Mouse (Mus musculus): ENCODE measurements around the gene Alg9.
A peak's percentile ranks its signal among the peaks of the same experiment; 100 is the strongest.
"Not testable (repeated sequence)": the region's sequence is repeated elsewhere in the genome, so short reads cannot be mapped to it uniquely, and the experiment has no call there.

Gene Alg9

DNA sequence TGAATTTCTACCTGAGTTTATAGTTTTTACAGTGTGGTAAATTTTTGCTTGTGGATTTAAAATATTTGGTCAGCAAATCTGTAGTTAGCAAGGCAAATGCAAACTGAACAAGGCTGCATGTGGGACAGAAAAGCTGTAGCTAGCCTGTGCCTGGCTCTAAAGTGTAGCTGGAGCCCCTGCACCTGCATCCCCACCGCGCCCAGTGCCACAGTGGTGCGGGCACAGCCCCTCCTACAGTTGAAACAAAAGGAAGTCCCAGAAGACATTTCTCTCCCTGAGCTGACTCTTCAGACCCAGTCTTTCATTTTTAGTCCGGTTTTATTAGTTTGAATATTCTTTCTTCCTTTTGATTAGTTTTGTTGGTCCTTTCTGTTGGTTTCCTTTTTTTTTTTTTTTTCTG, 40.8 kb downstream of the Alg9 start:
- DNase-seq (ENCODE audit: low read depth, low spot score) = no peak

DNA sequence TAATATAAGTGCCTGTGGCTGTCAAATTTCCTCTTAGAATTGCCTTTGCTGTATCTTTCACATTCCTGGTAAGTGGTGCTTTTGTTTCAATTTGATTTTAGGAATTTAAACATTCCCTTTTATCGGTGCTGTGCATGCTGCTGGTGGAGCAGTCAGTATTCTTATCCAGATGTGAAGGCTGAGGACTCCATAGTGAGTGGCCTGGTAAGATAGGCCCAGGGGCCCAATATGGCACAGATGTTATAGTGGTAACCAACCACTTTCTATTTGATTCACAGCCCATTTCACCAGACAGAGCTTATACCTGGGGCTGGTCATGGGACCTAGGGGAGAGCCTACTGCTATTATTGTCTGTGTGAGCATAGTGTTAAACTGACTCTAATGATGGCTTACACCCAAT, 41.7 kb downstream of the Alg9 start:
- DNase-seq (ENCODE audit: low read depth, low spot score) = no peak

DNA sequence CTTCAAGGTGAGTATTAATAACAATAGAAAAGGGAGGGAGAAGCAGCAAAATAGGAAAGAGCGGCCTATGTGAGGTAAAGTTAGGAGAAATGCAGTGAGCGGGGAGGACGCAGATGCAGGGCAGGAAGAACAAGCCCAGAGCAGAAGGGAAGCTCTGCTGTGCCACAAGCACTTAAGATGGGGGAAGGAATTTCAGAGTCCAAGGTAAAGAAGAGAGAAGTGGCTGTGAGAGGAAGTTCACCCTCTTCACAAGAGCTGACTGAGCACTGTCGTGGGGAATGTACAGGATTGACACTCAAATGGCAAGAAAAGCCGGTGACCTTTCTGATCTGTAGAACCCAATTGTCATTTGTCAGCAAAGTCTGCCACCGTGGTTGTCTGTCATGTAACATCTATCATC, 43.2 kb downstream of the Alg9 start:
- DNase-seq (ENCODE audit: low read depth, low spot score) = no peak

DNA sequence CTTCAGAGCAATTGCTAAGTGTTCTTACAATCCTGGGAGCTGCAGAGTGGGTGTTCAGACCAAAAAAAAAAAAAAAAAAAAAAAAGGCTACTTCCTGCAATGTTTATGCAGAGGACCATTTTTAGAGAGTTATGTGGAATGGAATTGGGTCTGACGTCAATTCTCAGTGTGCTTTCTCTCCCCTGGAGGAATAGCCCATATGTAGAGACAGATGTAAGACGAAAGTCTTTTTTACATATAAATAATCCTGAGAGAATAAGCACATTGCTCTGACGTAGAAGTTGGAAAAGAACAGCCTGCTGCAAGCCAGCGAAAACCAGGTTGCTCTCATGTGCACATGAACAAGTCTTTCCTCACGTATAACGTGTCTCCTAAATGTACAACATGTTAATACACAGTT, 44.9 kb downstream of the Alg9 start:
- no peak for DNase-seq (ENCODE audit: low read depth, low spot score)

DNA sequence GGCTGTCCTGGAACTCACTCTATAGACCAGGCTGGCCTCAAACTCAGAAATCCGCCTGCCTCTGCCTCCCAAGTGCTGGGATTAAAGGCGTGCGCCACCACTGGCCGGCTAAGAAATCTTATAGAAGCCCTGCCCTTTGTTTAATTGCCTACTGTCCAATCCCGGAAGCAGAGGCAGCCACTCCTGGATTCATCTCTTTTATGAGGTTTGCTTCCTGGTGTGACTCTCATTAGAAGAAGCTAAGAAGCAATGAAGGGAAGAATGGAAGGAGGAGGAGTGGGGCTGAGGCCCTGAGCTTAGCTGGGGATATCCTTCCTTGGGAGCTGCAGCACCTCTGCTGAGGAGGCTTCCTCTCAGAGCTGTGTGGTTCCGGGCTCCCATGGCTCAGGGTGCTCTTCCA, 46.8 kb downstream of the Alg9 start:
- DNase-seq (ENCODE audit: low read depth, low spot score) = no peak

DNA sequence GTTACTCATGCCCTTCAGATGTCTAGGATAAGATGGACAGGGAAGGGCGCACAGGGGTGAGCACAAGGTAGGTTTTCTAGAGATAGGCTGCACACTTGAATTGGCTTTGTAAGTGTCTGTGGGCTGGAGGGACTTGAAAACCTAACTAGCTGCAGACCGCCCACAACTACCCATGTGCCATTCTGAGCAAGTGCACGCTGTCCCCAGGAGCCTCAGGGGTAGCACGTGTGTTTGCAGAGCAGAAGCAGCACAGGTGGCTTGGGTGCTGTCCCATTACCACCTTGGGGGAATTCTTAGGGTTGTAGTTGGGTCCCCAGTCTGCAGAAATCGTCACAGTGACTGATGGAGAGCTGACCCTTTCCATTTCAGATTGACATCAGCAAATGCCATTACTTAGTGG, 47.4 kb downstream of the Alg9 start:
- DNase-seq (ENCODE audit: low read depth, low spot score) = no peak

DNA sequence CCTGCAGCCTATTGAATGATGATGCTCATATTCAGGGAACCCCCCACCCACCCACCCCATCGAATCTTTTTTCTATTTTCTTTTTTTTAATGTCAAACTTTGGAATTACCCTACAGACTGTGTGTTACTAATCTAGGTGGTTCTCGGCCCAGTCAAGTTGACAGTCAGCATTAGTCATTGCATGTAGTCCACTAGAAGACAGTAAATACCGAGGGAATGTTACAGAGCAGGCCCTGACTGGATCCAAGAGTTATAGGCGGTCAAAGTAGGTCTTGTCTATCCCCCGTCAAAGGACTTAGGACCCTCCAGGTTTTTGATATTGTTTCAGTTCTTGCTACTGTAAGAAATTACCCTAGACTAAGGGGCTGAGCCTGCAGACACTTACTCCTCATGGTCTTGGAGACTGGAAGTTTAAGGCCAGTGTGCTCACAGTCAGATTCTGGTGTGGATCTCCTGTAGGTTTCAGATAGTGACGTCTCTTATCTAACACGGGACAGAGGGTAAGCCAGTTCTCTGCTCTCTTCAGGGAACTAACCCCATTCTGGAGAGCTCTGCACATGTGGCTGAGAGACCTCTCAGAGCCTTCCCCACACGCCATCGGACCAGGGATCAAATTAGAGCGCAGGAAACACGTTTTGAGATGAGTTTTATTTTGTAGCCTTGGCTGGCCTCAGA, 49.1 kb downstream of the Alg9 start:
- no peak for DNase-seq (ENCODE audit: low read depth, low spot score)

DNA sequence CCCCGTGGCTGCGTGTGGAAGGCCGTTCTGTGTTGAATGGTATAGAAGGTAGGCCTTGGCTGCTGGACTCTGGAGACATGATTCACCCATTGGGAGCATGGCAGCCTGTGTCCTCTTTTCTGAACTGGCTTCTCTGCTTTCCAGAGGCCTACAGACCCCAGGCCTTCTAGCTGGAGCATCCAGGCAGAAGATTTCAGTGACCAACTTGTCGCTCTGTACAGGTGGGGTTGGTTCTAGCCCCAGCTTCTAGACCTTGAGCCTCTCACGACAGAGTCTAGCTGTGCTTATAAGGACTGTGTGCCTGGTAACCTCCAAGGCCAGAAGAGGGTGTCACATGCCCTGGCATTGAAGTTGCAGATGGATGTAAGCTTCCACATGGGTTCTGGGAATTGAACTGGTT, 56.7 kb downstream of the Alg9 start:
- DNase-seq (ENCODE audit: low read depth, low spot score) = no peak

DNA sequence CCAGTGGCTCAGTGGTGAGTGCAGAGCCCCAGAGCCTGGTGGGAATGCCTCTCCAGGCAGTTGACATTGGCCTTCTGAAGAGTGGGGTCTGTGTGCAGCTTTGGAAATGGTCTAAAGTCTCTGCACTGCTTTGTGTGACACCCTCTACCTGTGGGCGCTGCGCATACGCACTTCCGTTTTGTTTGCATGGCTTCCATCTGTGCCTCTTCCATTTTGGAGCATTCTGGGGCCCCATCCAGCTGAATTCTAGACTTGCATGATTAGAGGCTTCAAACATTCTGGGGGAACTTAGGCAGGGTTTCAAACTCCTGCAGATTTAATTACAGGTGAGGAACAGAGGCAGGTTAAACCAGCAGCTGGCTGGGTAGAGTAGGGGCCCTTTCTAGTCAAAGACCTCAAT, 57.3 kb downstream of the Alg9 start:
- DNase-seq (ENCODE audit: low read depth, low spot score) = no peak

DNA sequence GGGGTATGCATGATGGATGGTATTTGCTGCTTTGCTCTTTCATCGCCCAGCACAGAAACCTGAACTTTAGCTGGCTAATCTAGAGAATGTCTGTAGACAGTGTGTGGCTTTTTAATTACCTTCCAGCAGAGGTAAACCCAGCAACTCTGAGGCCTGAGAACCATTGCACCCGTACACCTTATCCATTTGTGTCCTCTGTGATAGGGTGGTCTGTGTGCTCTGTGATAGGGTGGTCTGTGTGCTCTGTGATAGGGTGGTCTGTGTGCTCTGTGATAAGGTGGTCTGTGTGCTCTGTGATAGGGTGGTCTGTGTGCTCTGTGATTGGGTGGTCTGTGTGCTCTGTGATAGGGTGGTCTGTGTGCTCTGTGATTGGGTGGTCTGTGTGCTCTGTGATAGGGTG, 57.8 kb downstream of the Alg9 start:
- not testable (repeated sequence) for DNase-seq (ENCODE audit: low read depth, low spot score)

DNA sequence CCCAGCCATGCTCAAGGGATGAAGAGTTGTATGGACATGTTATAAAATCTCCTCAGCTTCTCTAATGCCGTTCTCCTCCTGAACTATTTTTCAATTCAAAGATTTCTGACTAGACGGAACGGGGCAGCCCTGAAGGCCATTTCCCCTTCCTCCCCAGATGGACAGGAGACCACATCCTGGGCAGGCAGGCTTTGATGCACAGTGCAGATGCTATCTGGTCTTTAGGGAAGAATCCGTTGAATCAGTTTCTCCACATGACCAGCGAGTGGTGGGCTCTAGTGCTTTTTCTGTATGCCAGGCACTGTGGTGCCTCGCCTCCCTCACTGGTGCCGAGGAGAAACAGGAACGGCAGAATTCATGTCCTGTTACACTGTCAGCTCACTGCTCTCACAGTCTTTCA, 59.0 kb downstream of the Alg9 start:
- DNase-seq (ENCODE audit: low read depth, low spot score) = no peak

DNA sequence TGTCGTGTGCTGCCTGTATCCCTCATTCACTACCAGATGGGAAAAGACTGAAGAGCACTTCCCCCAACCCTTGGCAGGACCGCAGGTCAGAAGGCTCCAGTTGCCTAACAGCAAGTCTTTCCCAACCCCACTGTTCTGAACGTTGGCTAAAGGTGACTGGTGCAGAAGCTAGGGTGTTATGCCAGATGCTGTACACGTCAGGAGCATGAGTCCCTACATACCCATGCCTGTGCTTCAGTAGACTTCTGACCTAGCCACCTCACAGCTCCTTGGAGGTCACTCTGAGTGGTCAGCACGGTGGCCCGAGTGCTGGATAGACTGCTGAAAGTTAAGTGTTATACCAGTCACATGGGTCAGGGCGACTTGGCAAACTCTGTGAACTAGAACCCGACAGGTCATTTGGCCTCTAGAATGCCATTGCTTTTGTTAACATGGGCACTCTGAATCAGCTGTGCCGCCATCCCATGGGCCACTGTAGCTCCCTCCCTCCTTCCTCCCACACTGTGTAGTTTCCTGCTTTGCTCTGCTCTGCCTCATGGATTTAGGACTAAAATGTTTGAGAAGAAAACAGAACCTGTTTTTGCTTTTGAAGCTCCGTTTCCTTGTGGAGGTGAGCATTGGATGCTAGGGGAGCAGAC, 60.4 kb downstream of the Alg9 start:
- no peak for DNase-seq (ENCODE audit: low read depth, low spot score)

DNA sequence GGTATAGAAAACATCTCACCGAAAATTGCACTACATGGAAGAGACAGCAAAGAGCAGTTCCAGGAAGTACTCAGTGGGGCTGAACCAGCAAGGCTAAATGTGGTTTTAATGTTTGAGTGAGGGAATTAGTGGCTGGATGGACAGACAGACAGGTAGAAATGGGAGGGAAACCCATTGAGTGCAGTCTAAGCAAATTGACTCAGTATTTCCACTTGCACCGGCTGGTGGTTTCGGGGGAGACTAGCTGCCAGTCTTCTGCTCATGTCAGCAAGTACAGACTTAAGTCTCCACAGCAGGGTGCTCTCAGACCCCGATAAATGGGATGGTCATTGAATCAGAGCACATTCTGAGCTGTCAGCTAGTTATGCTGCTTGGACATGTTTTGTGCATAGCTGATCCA, 61.3 kb downstream of the Alg9 start:
- DNase-seq (ENCODE audit: low read depth, low spot score) = no peak

DNA sequence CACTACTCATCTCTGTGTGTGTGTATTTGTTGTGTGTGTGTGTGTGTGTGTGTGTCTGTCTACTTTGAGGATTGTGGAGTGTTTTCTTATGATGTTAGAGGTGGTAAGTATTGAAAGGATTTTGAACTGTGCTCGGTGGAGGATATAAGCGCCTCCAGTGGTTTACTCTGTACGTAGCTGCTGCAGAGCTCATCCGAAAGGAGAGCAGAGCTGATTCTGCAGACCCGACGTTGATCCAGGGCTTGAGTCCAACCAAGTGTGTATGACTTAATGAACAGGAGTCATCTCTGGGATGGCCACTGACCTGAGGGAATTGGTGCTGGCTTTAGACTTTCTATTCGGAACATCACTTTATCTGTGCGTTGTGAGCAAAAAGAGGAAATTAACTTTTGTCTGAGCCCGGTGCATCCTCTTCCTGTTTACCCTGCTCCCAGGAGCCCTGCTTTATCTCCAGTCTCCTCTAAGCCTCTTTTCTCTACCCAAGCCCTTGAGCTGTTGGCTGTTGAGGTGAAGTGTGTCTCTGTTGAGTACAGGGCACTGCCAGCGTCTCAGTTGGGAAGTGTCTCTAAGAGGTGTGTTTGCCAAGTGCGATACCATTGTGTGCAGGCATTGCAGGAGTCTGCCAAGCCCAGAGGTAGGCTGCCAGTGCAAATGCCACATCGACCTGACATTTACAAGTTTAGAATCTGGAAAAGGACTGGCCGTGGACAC, 66.4 kb downstream of the Alg9 start:
- no peak for DNase-seq (ENCODE audit: low read depth, low spot score)

DNA sequence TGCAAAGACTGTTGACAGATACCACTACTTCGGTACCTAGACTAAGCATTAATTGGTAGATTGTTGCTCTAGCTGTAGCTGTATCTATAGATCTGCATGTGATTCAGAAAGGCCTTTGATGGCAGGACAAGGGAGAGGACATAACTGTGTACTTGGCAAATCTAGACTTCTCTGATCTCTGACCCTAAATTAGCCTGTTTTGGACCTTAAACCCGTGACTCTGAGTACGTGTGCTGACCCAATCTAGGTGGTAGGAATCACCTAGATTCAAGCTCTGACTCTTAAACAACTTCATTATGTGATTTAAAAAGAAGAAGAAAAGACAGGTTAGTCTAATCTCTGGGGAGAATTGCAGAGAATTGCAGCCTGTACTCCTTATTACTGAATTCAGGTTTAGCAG, 70.3 kb downstream of the Alg9 start, which contains the start of gene Ppp2r1b:
Gene Ppp2r1b, plus strand, starts transcription at position 221 of the 400 bp plus-strand sequence.
- no peak for DNase-seq (ENCODE audit: low read depth, low spot score)

DNA sequence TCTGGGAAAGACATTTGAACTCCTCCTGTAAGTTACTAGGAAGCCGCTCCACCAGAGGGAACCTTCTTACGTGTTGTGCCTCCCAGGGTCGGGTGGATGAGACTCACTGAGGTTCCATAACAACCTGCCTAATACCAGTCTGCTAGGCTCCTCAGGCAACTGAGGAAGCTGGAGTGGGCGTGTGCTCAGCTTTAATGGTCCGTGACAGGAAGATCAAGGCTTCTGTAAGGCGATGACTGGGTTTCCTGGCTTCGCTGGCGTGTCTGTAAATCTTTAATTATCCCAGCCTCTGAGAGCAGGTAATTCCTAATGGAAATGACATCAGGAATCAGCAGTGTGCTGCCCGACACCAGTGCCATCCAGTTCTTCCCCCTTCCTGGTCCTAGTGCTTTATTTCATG, 70.7 kb downstream of the Alg9 start:
- DNase-seq (ENCODE audit: low read depth, low spot score) = no peak

DNA sequence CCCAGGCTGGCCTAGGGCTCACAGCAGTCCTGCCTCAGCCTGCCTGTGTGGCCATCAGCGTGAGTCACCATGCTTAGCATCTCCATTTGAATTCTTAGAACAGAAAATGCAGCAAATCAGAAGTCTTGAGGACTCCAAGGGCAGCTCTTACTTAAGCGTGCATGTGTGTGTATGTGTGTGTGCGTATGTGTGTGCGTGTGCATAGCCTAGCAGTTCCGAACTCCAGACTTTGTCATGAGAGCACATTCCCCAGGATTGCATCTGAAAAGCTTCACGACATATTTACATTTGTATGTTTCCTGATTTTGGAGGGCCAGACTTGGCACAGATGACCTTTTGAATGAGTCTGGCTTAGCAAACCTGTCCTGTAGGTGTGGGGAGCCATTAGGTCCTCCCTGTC, 72.3 kb downstream of the Alg9 start:
- DNase-seq (ENCODE audit: low read depth, low spot score) = no peak

DNA sequence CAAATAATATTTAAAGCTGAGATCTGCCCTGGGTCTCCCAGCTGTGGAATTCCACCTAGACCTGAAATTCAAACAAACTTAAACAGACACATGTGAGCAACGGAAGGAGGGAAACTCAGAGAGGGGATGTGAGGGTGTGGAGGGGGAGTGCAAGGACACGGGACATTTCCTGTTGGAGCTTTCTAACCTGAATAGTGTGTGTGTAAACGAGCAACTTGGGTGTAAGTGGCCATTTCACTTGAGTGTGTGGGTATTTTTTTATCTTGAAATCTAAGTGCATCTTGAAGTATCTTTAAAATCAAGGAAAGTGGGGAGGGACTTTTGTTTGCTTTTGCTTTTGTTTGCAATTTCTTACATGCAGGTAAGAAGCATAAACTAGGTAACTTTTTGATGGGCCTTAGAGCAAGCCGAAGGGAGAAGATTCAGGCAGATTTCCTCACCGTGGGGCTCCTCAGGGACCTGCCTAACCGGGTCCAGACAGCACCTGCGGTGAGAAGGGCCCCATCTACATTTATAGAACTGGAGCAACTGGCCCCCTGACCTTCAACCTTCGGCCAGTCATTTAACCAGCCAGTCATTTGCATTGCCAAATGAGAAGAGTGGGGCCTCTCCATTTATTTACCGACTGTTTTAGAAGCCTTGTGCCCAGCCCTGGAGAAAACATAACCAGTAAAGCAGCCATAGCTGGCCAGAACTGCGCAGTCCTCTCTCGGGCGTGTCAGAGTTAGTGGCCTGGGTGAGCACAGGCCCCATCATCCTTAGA, 73.0 kb downstream of the Alg9 start:
- no peak for DNase-seq (ENCODE audit: low read depth, low spot score)

DNA sequence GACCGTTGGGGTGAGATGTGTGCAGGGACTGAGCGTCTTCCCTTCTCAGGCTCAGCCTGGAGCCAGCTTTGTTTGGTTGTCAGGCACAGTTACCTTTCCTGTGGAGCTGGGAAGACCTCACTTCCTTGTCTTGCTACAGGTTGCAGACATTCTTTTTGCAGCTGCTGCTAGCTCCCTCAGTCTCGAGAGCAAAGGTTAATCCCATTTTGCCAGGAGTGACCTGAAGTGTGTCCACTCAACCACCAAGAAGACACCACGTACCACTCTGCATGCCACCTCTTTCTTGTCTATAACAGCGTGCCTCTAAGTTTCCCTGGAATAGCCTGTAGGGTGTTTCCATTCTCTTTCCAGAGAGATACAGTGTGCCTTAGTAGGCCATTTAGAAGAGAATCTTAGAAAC, 74.0 kb downstream of the Alg9 start:
- no peak for DNase-seq (ENCODE audit: low read depth, low spot score)

DNA sequence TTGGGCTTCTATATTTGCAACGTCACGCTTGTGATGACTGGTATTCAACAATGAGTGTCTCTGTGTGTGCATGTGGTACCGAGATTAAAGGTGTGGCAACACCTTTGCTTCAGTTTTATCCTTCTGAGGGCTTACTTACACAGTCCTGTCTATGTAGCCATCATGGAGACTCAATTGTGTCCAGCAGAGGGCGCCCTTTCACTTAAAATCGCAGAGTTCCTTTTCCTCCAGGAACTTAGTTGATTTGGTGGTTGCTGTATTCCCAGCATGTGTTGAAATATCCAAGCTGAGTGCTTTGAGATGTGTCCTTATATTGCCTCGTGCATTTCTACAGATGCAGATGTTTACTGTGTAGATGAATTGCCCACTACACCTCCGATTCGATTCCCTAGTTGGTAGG, 74.4 kb downstream of the Alg9 start:
- DNase-seq (ENCODE audit: low read depth, low spot score) = peak; percentile 91

DNA sequence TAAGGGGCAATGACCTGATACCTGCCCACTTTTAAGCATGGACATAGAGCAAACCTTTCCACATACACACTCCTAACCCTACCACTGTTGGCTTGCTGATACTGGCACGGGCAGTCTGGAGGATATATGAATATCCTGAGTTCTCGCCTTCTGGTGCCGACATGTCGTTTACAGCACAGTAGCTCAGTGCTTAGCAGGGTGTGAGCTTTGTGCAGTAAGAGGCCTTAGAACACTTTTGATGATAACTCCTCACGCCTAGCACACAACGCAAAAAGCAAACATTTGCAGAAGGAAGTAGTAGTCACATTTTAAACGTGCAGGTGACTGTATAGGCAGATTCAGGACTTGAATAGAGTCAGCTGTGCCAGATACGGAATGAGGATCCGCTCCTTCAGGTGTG, 74.9 kb downstream of the Alg9 start:
- DNase-seq (ENCODE audit: low read depth, low spot score) = no peak

DNA sequence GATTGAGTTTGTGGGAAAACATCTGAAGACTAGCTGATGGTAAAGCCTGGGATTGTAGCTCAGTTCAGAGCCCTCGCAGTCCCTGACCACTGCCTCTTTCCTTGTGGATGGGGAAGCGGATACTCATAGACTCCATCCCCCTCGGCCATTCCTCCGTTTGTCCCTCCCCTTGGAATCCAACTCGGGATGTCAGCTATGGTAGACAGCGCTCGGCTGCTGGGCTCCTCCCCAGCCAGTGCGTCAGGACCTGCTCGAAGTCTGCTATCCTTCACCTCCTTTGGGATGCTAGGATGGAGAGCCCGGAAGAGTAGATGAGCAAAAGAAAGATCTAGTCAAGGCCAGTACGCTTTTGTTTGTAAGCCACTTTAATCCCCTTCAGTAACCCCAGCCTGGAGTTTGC, 75.5 kb downstream of the Alg9 start:
- DNase-seq (ENCODE audit: low read depth, low spot score) = no peak

All from forelimb bud, embryonic 11.5 days (tissue).